Mouse (Mus musculus): ENCODE measurements around the gene Mtcp1. TPM values are rescaled to one million over a fixed set of nuclear protein-coding genes. Genes with fewer than 3 reads are reported as not detected.

Gene Mtcp1
- total and polyA plus RNA-seq, 3 experiments, result 2.6 to 3.3 (median 2.6) TPM

- intact Hi-C loops (cut with DNase I), result no loop called here
- Histone ChIP-seq H3K27me3 (ENCODE audit: control insufficient read depth, insufficient read depth, low read length) (no peaks in the 10 kb centered on the region), H3K9ac (ENCODE audit: low read depth, low read length) (no peak overlapping the region), H3K36me3 (ENCODE audit: control insufficient read depth, insufficient read depth, low read length) (peaks cover 5% of the 10 kb centered on the region; the same call in 1 of the 2 replicates), H3K4me1 (ENCODE audit: control insufficient read depth, insufficient read depth, low read length) (peaks cover 3% of the 10 kb centered on the region), H3K27ac (no peak overlapping the region), H3K4me3 (no peak overlapping the region), H3K79me2 (replicated peaks; ENCODE audit: control insufficient read depth, insufficient read depth, low read length) (no peaks in the 10 kb centered on the region)
- TF ChIP-seq EP300 (IDR thresholded peaks at IDR 0.05; ENCODE audit: insufficient read depth, low read depth, low read length) (no peak), POLR2A (IDR thresholded peaks at IDR 0.05; ENCODE audit: insufficient read depth, low read depth, low read length) (no peak), CTCF (IDR thresholded peaks at IDR 0.05) (no peak)
- DNase-seq, result no peak
- 79% methylated on average over 1 of the region's 1 CpGs for WGBS
Observed at GRCm38 (mm10) chrX:75399471-75399870, 16.9 kb downstream of the Mtcp1 start.

GRCm38 (mm10) chrX:75382195-75382771 is 34.1 kb downstream of the Mtcp1 start, which contains the start of the genes Fundc2 and F8:
Fundc2 (plus strand) TSS chrX:75382399.
F8 (minus strand) TSS chrX:75382615.
- intact Hi-C loops (cut with DNase I), result loop anchor here (2.0 to 5.0 kb wide), 2 partner anchors 35 to 285 kb away; partner anchors contain the start of genes Brcc3, Cmc4, Dkc1 and Mtcp1
- Histone ChIP-seq H3K4me1 (ENCODE audit: control insufficient read depth, insufficient read depth, low read length) (peaks cover 1% of the 10 kb centered on the region), H3K27ac (peak within 1 kb of the TSS; percentile 89), H3K79me2 (replicated peaks; ENCODE audit: control insufficient read depth, insufficient read depth, low read length) (no peaks in the 10 kb centered on the region), H3K27me3 (ENCODE audit: control insufficient read depth, insufficient read depth, low read length) (no peaks in the 10 kb centered on the region), H3K9ac (ENCODE audit: low read depth, low read length) (peak within 1 kb of the TSS; percentile 88), H3K4me3 (peak within 1 kb of the TSS; percentile 63), H3K36me3 (ENCODE audit: control insufficient read depth, insufficient read depth, low read length) (no peaks in the 10 kb centered on the region)
- DNase-seq, result peak; percentile 62 to 84
- 10% methylated on average over 25 of the region's 25 CpGs for WGBS
- TF ChIP-seq EP300 (IDR thresholded peaks at IDR 0.05; ENCODE audit: insufficient read depth, low read depth, low read length) (0 out of 2 replicates have a peak, but pooled peaks have one; percentile 50), CTCF (IDR thresholded peaks at IDR 0.05) (no peak), POLR2A (IDR thresholded peaks at IDR 0.05; ENCODE audit: insufficient read depth, low read depth, low read length) (peak; percentile 59)

- no peaks in the 10 kb centered on the region for H3K27me3 ChIP-seq (ENCODE audit: control insufficient read depth, insufficient read depth, low read length)
- TF ChIP-seq CTCF (IDR thresholded peaks at IDR 0.05) (no peak), EP300 (IDR thresholded peaks at IDR 0.05; ENCODE audit: insufficient read depth, low read depth, low read length) (no peak), POLR2A (IDR thresholded peaks at IDR 0.05; ENCODE audit: insufficient read depth, low read depth, low read length) (no peak)
- H3K36me3 ChIP-seq (ENCODE audit: control insufficient read depth, insufficient read depth, low read length), result no peaks in the 10 kb centered on the region
- intact Hi-C loops (cut with DNase I), result loop anchor here (2.0 to 5.0 kb wide), 2 partner anchors 35 to 284 kb away; partner anchors contain the start of genes Brcc3, Cmc4, Dkc1 and Mtcp1
- H3K27ac ChIP-seq, result peak overlapping the region; percentile 89
- DNase-seq, result no peak
- H3K79me2 ChIP-seq (replicated peaks; ENCODE audit: control insufficient read depth, insufficient read depth, low read length), result no peaks in the 10 kb centered on the region
- 57% methylated on average over 5 of the region's 5 CpGs for WGBS
- H3K4me1 ChIP-seq (ENCODE audit: control insufficient read depth, insufficient read depth, low read length), result peaks cover 1% of the 10 kb centered on the region
- H3K4me3 ChIP-seq, result peak overlapping the region; percentile 27
- H3K9ac ChIP-seq (ENCODE audit: low read depth, low read length), result no peak overlapping the region
Observed at GRCm38 (mm10) chrX:75381699-75382098, 34.7 kb downstream of the Mtcp1 start.

- Histone ChIP-seq H3K79me2 (replicated peaks; ENCODE audit: control insufficient read depth, insufficient read depth, low read length) (no peaks in the 10 kb centered on the region), H3K27me3 (ENCODE audit: control insufficient read depth, insufficient read depth, low read length) (no peaks in the 10 kb centered on the region), H3K36me3 (ENCODE audit: control insufficient read depth, insufficient read depth, low read length) (no peaks in the 10 kb centered on the region), H3K9ac (ENCODE audit: low read depth, low read length) (no peak overlapping the region), H3K4me3 (no peak overlapping the region), H3K27ac (no peak overlapping the region), H3K4me1 (ENCODE audit: control insufficient read depth, insufficient read depth, low read length) (peaks cover 1% of the 10 kb centered on the region)
- DNase-seq, result no peak
- no peak for TF ChIP-seq EP300 (IDR thresholded peaks at IDR 0.05; ENCODE audit: insufficient read depth, low read depth, low read length)
- no peak for TF ChIP-seq CTCF (IDR thresholded peaks at IDR 0.05)
- no peak for TF ChIP-seq POLR2A (IDR thresholded peaks at IDR 0.05; ENCODE audit: insufficient read depth, low read depth, low read length)
- 59% methylated on average over 1 of the region's 1 CpGs for WGBS
- intact Hi-C loops (cut with DNase I), result loop anchor here (5.0 kb wide), 1 partner anchor 284 kb away; the partner anchor contains the start of gene Dkc1
Observed at GRCm38 (mm10) chrX:75381176-75381575, 35.2 kb downstream of the Mtcp1 start.

GRCm38 (mm10) chrX:75376815-75377214 is 39.6 kb downstream of the Mtcp1 start:
- TF ChIP-seq POLR2A (IDR thresholded peaks at IDR 0.05; ENCODE audit: insufficient read depth, low read depth, low read length) (no peak), CTCF (IDR thresholded peaks at IDR 0.05) (no peak), EP300 (IDR thresholded peaks at IDR 0.05; ENCODE audit: insufficient read depth, low read depth, low read length) (no peak)

More at GRCm38 (mm10) chrX:75376815-75377214, 39.6 kb downstream of the Mtcp1 start:
- peaks cover 1% of the 10 kb centered on the region for H3K4me1 ChIP-seq (ENCODE audit: control insufficient read depth, insufficient read depth, low read length)
- no peaks in the 10 kb centered on the region for H3K36me3 ChIP-seq (ENCODE audit: control insufficient read depth, insufficient read depth, low read length)
- intact Hi-C loops (cut with DNase I), result no loop called here
- H3K9ac ChIP-seq (ENCODE audit: low read depth, low read length), result no peak overlapping the region
- H3K79me2 ChIP-seq (replicated peaks; ENCODE audit: control insufficient read depth, insufficient read depth, low read length), result no peaks in the 10 kb centered on the region
- no peaks in the 10 kb centered on the region for H3K27me3 ChIP-seq (ENCODE audit: control insufficient read depth, insufficient read depth, low read length)
- no peak for DNase-seq
- no peak overlapping the region for H3K4me3 ChIP-seq
- H3K27ac ChIP-seq, result no peak overlapping the region
